Mouse (Mus musculus): ENCODE measurements around the gene Alg9. TPM values are rescaled to one million over a fixed set of nuclear protein-coding genes. Genes with fewer than 3 reads are reported as not detected.

Gene Alg9
- polyA plus RNA-seq, 1 experiment, result 22.8 TPM

GRCm38 (mm10) chr9:50875470-50875869 lies 100.7 kb downstream of the Alg9 start:
- Histone ChIP-seq H3K4me1 (ENCODE audit: control insufficient read depth, insufficient read depth, low read length) (no peaks in the 10 kb centered on the region), H3K27ac (ENCODE audit: insufficient read depth, low read length) (no peak overlapping the region), H3K4me3 (ENCODE audit: insufficient read depth, low read length) (no peak overlapping the region)
- TF ChIP-seq POLR2A (IDR thresholded peaks at IDR 0.05; ENCODE audit: low read depth, low read length), result no peak
- no peak for TF ChIP-seq CTCF (IDR thresholded peaks at IDR 0.05; ENCODE audit: borderline replicate concordance, insufficient read depth, low read length)

DNA sequence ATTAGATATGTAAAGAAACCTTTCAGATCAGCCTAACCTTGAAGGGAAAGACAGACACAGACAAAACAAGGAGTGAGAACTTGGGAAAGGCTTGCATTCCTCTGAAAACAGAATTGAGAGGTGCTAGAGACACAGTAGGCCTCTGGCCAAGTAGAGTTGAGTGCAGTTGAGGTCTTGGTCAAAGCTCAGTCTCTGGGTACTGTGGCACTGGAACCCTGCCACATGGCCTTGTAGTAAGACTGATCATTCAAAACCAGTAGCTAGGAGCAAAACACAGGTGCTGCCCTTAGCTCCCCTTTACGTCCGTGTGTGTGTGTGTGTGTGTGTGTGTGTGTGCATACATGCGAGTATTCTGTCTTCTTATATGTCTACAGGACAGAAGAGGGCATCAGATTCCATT lies 101.5 kb downstream of the Alg9 start:
- Histone ChIP-seq H3K27ac (ENCODE audit: insufficient read depth, low read length) (no peak overlapping the region), H3K4me3 (ENCODE audit: insufficient read depth, low read length) (no peak overlapping the region), H3K4me1 (ENCODE audit: control insufficient read depth, insufficient read depth, low read length) (no peaks in the 10 kb centered on the region)
- TF ChIP-seq POLR2A (IDR thresholded peaks at IDR 0.05; ENCODE audit: low read depth, low read length) (no peak), CTCF (IDR thresholded peaks at IDR 0.05; ENCODE audit: borderline replicate concordance, insufficient read depth, low read length) (no peak)

DNA sequence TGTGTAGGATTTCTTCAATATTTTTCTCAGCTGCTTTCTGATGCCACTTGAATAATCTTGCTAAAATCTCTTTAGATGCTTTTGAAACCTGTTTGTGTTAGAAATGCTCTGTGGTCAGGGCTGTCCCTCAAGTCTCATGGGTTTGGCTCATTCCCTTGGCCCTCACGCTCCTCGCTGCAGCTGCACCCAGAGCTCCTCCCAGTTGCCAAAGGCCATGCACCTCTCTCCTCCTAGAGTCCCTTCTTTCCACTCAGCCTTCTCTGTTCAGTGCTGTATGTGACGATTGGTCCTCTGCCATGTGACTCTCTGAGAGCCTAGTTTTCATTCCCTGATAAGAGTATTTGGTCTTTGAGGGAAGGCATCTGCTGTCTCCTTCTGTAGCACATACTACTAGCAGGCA lies 102.6 kb downstream of the Alg9 start:
- TF ChIP-seq CTCF (IDR thresholded peaks at IDR 0.05; ENCODE audit: borderline replicate concordance, insufficient read depth, low read length) (no peak), POLR2A (IDR thresholded peaks at IDR 0.05; ENCODE audit: low read depth, low read length) (no peak)

DNA sequence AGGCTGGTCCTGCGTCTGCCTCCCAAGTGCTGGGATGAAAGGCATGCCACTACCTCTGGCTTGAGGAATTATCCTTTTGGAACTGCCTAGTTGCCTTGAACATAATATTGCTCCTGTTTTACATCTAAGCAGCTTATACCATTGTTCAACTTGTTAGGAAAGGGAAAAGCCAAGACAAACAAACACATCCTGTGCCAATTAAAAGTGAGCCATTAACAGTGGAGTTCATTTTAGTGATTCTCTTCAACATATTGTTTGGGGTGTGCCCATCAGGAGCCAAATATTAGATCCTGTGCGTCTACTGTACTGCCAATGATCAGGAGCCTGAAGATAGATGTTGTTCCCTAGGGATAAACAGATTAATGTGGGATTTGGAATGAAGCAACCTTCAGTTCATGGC lies 107.4 kb downstream of the Alg9 start:
- peaks cover 18% of the 10 kb centered on the region; the same call in 1 of the 2 replicates for H3K4me1 ChIP-seq (ENCODE audit: control insufficient read depth, insufficient read depth, low read length)
- TF ChIP-seq POLR2A (IDR thresholded peaks at IDR 0.05; ENCODE audit: low read depth, low read length) (no peak), CTCF (IDR thresholded peaks at IDR 0.05; ENCODE audit: borderline replicate concordance, insufficient read depth, low read length) (no peak)
- no peak overlapping the region for H3K4me3 ChIP-seq (ENCODE audit: insufficient read depth, low read length)
- H3K27ac ChIP-seq (ENCODE audit: insufficient read depth, low read length), result no peak overlapping the region

More for the DNA sequence above, 102.6 kb downstream of the Alg9 start:
- Histone ChIP-seq H3K4me1 (ENCODE audit: control insufficient read depth, insufficient read depth, low read length) (no peaks in the 10 kb centered on the region), H3K27ac (ENCODE audit: insufficient read depth, low read length) (no peak overlapping the region), H3K4me3 (ENCODE audit: insufficient read depth, low read length) (no peak overlapping the region)

- peak overlapping the region; percentile 54 for H3K27ac ChIP-seq (ENCODE audit: insufficient read depth, low read length)
- H3K4me3 ChIP-seq (ENCODE audit: insufficient read depth, low read length), result no peak overlapping the region
- TF ChIP-seq CTCF (IDR thresholded peaks at IDR 0.05; ENCODE audit: borderline replicate concordance, insufficient read depth, low read length) (no peak), POLR2A (IDR thresholded peaks at IDR 0.05; ENCODE audit: low read depth, low read length) (no peak)
- peaks cover 30% of the 10 kb centered on the region for H3K4me1 ChIP-seq (ENCODE audit: control insufficient read depth, insufficient read depth, low read length)
Observed at GRCm38 (mm10) chr9:50884093-50884492, 109.3 kb downstream of the Alg9 start.

DNA sequence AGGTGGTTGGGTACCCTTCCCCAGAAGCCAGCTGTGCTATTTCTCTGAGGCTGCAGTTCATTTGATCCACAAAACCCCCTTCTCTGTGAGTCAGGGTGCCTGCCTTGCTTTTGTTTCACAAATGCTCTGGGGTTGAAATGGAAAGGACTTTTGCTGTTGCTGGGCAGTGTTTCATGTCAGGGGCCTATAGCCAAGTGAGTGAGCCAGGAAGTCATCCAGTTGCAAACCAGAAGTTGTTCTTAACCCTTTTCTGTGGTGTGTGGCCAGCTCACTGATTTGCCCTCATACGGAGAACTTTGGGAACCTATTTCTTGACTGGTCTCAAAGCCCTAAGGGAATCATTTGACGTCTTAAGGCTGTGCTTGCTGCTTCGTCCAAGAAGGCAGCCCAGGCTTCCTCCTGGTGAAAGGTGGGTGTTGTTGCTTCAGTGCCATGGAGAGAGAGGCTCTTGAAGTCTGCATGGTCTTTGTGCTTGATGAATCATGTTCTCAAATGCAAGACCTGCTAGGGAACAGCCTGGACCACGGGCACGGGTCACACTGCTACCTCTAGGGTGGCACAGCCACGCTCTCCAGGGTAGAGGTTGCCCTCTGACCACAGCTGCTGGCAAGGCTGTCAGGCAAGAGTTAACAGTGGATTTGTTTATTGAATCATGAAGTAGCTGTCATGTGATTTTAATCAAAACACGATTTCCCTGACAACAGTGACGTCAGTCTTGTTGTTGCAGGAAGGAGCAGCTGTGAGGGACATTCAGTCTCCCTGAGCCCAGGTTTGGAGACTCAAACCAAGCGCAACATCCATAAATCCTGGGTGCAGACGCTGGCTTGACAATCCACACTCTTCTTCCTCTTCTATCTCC lies 110.2 kb downstream of the Alg9 start:
- peak overlapping the region; percentile 63 for H3K27ac ChIP-seq (ENCODE audit: insufficient read depth, low read length)
- TF ChIP-seq CTCF (IDR thresholded peaks at IDR 0.05; ENCODE audit: borderline replicate concordance, insufficient read depth, low read length) (no peak), POLR2A (IDR thresholded peaks at IDR 0.05; ENCODE audit: low read depth, low read length) (no peak)
- H3K4me1 ChIP-seq (ENCODE audit: control insufficient read depth, insufficient read depth, low read length), result peaks cover 30% of the 10 kb centered on the region
- H3K4me3 ChIP-seq (ENCODE audit: insufficient read depth, low read length), result no peak overlapping the region

DNA sequence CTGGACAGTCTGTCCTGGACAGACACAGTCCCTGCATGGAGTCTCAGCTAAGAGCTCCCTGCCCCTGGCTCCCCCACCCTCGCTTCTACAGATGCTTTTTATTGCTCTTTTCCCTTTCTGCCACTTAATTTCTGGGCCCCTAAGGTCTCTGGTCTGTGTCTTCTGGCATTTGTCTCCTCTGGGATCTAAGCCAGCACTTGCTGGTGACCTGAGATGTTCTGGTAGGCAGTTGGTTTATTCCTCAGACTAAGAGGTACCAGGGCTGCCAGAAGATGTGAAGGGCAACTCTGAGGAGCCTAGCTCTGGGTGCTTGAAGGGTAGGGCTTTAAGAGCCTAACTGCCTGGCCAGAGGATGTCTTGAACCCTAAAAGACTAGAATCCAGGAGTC lies 110.8 kb downstream of the Alg9 start:
- H3K27ac ChIP-seq (ENCODE audit: insufficient read depth, low read length), result peak overlapping the region; percentile 21; the same call in 1 of the 2 replicates
- peaks cover 30% of the 10 kb centered on the region for H3K4me1 ChIP-seq (ENCODE audit: control insufficient read depth, insufficient read depth, low read length)
- TF ChIP-seq POLR2A (IDR thresholded peaks at IDR 0.05; ENCODE audit: low read depth, low read length), result no peak
- no peak for TF ChIP-seq CTCF (IDR thresholded peaks at IDR 0.05; ENCODE audit: borderline replicate concordance, insufficient read depth, low read length)
- no peak overlapping the region for H3K4me3 ChIP-seq (ENCODE audit: insufficient read depth, low read length)

DNA sequence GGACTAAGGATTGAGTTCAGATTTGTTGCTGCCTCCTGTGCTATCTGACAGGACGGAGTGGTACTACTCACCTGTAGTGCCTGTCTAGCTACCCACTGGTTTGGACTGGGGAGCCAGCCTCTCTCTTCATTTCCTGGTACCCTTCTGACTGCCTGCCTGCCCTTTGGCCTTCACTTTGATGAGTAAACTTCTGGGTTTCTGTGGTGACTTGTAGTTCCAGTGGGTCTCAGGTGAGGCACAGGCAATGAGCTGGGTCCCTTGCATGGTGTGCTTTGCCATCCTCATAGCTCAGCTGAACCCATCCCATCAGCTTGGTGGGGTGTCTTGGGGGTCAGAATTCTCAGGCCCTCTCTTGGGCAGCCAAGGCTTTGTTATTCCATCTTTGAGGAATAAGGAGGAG lies 112.1 kb downstream of the Alg9 start:
- Histone ChIP-seq H3K4me3 (ENCODE audit: insufficient read depth, low read length) (no peak overlapping the region), H3K4me1 (ENCODE audit: control insufficient read depth, insufficient read depth, low read length) (peaks cover 30% of the 10 kb centered on the region), H3K27ac (ENCODE audit: insufficient read depth, low read length) (peak overlapping the region; percentile 57)
- TF ChIP-seq POLR2A (IDR thresholded peaks at IDR 0.05; ENCODE audit: low read depth, low read length) (no peak), CTCF (IDR thresholded peaks at IDR 0.05; ENCODE audit: borderline replicate concordance, insufficient read depth, low read length) (no peak)

- no peak overlapping the region for H3K4me3 ChIP-seq (ENCODE audit: insufficient read depth, low read length)
- TF ChIP-seq CTCF (IDR thresholded peaks at IDR 0.05; ENCODE audit: borderline replicate concordance, insufficient read depth, low read length) (no peak), POLR2A (IDR thresholded peaks at IDR 0.05; ENCODE audit: low read depth, low read length) (no peak)
- peak overlapping the region; percentile 57 for H3K27ac ChIP-seq (ENCODE audit: insufficient read depth, low read length)
- H3K4me1 ChIP-seq (ENCODE audit: control insufficient read depth, insufficient read depth, low read length), result peaks cover 30% of the 10 kb centered on the region
Observed at GRCm38 (mm10) chr9:50887351-50887750, 112.5 kb downstream of the Alg9 start.

DNA sequence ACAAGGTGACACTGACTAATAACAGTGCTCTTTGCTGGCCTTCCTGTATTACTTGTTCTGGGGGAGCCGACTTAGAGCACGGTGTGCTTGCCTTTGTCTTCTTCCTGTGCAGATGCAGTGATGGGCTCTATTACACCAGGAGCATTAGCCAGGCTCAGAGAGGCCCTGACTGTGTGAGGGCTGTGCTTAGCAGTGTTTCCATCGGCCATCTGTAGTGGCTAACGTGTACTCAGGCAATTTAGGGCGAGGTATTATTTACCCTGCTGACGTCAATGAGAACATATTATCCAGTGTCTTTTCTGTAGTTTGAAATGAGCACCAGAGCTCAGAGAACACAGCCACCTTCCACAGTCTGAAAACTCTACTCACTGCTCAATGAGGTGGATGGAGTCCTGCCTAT lies 114.4 kb downstream of the Alg9 start:
- H3K4me1 ChIP-seq (ENCODE audit: control insufficient read depth, insufficient read depth, low read length), result peaks cover 30% of the 10 kb centered on the region
- no peak overlapping the region for H3K27ac ChIP-seq (ENCODE audit: insufficient read depth, low read length)
- TF ChIP-seq POLR2A (IDR thresholded peaks at IDR 0.05; ENCODE audit: low read depth, low read length) (no peak), CTCF (IDR thresholded peaks at IDR 0.05; ENCODE audit: borderline replicate concordance, insufficient read depth, low read length) (no peak)
- H3K4me3 ChIP-seq (ENCODE audit: insufficient read depth, low read length), result no peak overlapping the region

All from embryonic fibroblast, embryonic 13.5 days (primary cell).